Mouse (Mus musculus) kidney, postnatal 36 days (tissue): Measurements from ENCODE around the gene Cfap46.
A peak's percentile ranks its signal among the peaks of the same experiment; 100 is the strongest.
"Not testable (repeated sequence)": the region's sequence is repeated elsewhere in the genome, so short reads cannot be mapped to it uniquely, and the experiment has no call there.

Experiments
- DNase-seq, 2 experiments: peaks; one replicate each; pipeline ENCODE4 v3.0.0; 2021 to 2022; ENCODE audit warnings: mixed read lengths in 2 of 2

Cfap46 gene

DNA sequence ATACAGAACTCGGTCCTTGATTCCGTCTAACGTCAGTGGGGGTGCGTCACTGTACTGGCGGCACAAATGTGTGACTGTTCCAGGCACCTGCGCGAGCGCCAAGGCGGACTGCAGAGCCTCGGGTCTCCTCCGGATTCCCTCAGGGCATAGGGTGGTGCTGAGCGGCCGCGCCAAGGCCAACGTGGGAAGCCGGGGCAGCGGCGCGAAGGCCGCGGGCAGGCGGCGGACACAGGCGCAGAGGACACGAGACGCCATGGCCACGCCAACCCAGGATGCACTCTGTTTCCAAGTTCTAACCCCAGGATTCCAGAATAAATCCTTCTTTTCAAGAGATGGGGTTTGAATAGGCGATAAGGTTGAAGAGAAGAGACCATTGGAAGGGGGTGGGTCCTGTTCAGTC, 23.7 kb downstream of the Cfap46 start:
- DNase-seq, result not testable (repeated sequence)

DNA sequence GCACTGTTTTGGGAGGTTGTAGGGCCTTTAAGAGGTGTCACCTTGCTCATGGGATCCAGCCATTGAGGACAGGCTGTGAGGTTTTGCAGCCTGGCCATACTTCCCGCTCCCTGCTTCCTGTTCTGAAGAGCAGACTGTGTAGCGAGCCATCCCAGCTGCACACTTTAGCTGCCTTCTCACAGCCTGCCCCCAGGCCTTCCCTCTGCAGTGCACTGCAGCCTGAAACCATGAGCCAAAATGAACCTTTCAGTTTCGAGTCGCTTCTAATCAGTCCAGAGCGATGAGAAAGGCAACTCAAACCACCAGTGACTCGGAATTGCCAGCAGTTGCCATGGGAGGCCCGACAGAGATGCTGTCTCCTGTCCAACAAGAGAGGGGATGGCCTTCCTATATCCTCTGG, 33.9 kb downstream of the Cfap46 start:
- no peak for DNase-seq

DNA sequence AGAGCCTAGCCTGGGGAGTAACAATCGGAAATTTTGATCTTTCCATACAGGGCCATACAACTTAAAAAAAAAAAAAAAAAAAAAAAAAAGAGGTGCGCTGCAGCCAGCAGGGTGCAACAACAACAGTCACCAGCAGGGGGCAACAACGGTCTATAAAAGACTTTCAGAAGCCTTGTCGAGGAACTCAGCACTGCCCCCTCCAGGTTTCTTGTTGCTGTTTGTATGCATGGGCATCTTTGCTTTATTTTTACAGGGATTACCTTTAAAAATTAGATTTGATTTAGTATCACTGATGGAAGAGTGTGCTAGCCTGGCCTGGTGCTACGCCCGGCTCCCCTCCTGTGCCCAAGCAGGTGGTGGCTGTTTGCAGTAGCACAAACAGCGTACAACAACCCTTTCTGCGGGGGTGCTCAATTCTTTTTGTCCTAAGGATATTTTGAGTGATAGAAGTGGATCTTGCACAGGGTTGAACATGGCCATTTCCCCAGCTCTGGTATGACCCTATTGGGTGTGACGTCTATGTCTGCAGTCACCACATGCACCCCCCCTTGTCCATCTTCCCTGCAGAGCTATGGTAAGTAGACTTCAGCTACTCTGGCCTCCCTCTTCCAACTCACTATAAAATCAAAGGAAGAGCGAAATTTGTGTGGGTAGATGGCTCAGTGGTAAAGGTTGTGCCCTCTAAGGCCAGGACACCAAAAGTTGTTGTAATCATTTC, 35.4 kb downstream of the Cfap46 start:
- DNase-seq, result peak; percentile 92 to 99

DNA sequence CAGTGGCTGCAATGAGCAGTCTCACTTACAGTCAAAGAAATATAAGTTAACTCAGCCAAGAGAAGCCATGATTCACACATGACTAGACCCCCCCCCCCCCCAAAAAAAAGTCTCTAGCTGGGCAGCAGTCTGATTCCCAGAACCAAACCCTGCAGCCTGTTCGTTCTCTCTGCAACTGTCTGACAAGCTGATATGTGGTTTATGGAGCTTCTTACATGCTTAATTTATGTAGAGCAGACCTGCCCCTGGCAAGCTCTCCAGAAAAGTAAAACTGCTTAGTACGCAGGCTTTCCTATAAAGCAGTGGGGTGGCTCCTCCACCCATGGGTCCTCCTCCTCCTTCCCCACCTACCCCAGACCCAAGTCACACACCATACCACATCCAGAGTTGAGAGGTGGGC, 50.2 kb downstream of the Cfap46 start:
- DNase-seq, result no peak

DNA sequence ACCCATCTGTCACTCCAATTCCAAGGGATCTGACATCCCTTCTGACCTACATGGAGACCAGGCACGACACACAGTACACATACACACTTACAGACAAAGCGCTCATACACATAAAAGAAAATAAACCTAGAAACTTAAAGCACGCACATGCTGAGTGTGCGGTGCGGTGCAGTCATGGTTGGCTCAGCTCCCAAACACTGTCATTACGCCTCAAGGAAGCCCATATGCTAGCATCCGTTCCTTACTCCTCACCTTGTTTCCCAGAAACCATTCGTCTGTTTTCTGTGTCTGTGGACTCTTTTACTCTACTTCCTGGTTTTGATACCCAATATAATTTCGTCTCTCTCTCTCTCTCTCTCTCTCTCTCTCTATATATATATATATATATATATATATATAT, 58.5 kb downstream of the Cfap46 start:
- no peak for DNase-seq

DNA sequence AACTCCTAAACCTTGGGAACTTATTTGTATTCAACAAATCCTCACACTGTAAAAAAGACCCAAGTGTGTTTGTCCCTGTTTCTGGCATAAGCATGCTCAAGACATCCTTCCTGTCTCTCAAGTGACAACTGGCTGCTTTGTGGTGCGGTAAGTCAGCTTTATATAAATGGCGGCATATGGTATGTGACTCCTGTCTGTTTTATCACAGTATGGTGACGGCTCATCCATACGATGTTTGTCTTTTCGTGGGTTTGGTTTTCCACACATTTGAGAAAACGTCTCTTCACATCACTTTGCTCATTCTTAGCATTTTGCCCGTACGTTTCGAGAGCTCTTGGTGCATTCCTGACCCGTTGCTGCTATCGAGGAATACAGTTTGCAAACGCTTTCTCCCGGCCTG, 61.0 kb downstream of the Cfap46 start:
- DNase-seq, result no peak

DNA sequence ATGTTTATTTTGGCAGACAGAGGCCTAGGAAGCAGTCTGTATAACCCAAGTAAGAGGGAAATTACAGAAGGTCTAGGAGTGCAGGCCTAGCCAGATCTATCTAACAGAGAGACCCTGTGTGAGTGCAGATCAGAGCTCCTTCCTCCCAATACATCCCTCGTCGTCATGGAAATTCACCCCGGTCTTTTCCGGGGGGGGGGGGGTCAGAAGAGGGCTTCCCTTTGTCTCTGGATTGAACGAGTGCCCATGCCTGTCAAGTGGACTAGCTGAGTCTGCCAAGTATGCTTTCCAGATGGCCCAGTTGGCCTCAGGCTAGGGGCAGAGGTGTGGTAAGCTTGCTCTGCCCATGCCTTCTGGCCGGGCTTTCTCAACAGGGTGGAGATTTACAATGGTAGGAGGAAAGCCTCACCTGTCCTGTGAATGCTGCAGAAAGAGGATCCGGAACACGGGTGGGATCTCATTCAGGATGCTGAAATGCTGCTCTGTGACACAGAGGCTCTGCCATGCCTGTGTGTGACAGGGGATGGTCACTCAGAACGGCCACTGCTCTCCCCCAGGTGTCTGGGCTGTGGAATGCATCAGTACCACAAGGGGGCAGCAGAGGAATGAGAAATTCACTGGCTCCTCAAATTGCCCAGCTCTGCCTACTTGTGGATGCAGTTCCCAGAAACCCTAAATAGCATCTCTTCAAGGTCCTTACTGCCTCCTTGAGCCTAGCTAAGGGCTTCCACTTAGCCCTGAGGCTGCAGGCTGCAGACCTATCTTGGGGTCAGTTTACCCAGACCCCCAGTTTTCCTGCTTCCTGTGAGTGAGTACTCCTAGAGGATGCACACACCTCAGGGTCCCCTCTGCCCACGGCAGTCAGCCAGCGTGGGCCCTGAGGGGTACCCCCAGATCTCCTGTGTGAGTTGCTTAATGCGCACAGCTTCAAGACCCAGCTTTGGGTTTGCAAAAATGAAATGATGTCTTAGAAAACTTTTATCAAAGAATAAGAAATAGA, 67.5 kb downstream of the Cfap46 start:
- DNase-seq, result peak; percentile 41 to 76

DNA sequence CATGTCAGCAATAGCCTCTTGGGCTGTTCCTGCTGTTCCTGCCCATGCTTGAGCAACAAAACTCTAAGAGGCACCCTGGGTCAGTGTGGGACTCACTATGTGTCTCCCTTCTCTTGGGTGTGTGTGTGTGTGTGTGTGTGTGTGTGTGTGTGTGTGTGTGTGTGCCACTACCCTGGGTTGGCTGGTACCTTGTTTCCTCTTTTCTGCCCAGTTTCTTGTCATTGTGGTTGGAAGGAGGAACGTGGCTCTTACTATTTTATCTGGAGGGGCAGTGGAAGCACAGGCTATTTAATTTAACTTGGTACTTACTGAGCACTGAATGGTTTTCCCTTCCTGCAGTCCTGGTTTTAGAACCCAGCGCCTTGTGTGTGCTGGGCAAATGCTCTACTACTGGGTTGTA, 73.3 kb downstream of the Cfap46 start:
- DNase-seq, result no peak

DNA sequence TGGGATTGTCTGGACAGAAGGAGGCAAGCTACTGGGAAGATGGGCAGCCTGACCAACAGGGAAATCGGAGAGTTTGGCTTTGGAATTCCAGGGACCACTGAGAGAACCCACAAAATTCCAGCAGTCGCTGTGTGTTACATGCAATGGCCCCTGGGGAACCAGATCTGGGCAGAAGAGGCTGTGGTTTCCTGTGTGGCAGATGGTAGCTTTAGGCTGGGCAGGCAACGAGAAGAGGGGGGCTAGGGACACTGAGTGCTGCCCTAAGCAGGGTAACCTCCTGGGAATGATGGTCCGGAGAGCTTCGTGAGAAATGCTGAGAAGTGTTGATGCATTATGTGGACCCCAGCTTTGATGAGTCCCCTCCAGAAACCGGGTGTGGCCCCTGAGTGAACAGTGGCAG, 87.8 kb downstream of the Cfap46 start:
- no peak for DNase-seq

DNA sequence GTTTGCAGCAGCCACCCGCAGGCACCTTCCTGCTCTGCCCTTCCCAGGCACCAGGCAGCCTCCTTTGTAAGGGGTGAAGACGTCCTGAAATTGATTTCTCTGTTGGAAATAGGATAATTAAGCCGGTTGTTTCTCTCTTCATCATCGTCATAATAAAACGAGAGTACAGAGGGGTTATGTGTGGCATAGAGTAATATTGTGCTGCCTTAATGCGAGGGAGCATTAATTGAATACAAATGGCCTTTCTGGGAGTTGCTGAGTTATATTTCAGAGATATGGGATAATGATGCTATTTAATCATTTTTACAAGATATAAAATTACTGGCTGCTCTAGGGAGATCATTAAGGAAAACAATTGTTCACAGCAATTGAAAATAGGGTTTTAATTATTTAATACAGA, 88.3 kb downstream of the Cfap46 start:
- DNase-seq, result no peak

DNA sequence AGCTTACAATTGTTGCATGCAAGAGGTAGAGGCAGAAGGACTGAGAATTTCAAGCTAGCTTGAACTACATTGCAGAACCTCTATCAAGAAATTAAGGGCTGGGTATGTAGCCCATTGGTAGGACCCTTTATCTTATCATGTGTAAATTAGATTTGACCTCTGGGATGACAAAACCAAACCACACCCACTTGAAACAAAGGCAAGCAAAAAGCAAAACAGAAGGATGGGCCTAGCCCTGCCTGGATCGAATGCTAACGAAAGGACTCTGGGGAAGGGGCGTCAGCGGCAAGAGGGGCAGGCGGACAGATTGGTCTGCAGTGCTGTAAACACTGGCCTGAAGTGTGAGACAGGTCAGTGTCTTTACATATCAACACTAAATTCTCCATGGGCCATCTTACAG, 92.3 kb downstream of the Cfap46 start:
- no peak for DNase-seq

DNA sequence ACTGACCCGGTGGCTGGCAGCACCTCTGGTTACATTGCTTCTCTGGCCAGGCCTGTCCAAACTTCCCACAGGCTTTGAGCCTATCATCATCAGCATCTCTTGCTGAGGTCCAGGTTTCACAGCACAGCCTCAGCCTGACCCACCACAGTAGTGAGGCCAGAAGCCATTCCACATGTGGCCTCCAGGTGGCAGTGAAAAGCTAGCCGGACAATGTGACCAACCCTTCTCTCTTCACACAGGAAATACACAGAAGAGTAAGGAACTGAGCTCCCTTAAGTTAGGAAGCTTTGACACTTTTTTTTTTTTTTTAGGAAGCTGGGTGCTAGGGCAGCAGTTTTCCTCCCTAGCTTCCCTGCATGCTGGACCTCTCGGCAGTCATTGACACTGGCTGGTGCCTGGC, 93.3 kb downstream of the Cfap46 start:
- DNase-seq, result peak; percentile 35 to 69

DNA sequence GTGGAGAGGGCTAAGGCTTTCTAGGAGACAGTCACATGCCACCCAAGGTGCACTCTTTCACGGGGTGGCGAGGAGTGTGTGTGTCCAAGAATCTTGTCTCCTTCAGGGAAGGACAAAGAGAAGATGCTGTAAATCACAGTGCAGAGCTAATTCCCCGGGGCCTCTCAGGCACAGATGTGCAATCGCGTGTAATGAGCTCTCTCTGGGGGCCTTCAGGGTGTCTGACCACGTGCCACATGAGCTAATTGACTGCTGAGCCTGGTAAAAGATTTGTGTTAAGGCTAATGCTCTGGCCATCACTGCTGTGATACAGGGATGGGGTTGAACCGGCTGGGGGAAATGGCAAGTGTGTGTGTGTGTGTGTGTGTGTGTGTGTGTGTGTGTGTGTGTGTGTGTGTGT, 95.7 kb downstream of the Cfap46 start:
- no peak for DNase-seq

DNA sequence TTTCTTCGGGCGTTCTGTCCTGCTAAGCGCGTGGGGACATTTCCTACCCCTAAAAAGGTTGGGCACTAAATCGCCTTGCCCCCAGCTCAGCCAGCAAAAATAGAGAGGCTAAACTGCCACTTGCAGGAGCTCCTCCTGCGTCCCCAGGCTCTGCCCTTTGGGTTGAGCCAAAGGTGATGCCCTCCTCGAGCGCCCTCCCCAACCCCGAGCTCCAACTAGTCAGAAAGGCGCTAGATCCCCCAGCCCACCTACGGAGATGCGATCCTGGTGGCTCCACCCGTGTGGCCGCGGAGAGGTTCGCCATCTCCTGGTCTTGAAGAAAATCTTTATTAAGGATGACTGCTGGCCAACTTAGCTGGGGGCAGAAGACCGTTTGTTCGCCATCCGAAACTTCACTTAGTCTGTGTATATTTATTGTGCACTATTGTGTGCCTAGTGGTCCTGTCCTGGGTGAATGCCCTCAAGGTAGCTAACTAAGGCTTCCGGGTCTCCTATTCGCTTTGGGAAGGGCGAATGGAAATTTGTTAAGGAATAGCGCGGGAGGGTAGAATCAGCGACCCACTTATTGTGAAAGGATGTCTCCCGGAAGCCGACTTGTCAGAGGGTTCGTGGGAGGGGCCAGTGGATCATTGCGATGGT, 98.3 kb downstream of the Cfap46 start:
- DNase-seq, result peak in 1 of 2 experiments; percentile 5

DNA sequence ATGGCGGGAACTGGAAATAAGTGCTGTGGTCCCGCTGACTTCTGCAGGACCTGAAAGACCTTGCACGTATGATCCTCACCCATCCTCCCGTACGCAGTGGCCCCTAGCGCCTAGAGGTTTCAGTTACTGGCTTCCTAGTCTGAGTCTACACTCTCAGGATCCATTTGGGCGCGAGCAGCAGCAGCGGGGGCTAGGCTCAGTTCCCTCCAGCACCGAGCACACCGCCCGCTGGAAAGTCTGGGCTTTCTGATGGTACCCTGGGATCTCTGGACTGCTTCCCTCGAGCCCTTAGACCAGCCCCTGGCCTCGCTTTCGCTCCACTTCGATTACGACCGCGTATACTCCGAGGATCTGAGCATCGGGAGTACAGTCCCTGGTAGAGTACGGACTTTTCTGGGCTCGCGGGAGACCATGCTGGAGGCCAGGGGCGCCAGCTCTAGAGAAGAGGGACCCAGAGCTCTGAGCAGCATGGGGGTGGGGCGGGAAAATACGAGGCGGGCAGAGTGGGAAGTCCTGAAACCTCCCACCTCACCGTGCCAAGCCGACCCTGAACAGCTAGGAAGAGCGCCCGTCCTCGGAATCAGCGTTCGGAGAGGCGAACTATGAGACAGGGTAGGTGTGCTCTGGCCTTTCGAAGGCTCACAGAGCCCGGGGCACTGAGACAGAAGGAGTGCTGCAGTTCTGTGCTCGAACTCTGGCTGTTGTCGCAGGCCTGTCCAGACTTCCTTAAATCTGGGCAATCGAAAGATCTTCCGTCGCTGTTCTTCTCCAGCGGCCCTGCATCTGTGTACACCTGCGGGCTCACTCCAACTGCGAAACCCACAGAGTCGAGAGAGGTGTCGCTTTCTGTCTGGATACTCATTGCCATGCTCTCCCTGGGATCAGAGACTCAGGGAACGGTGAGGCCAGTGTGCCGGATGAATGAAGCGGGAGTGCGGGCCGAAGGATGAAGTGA, 99.1 kb downstream of the Cfap46 start:
- peak in 1 of 2 experiments; percentile 13 for DNase-seq

DNA sequence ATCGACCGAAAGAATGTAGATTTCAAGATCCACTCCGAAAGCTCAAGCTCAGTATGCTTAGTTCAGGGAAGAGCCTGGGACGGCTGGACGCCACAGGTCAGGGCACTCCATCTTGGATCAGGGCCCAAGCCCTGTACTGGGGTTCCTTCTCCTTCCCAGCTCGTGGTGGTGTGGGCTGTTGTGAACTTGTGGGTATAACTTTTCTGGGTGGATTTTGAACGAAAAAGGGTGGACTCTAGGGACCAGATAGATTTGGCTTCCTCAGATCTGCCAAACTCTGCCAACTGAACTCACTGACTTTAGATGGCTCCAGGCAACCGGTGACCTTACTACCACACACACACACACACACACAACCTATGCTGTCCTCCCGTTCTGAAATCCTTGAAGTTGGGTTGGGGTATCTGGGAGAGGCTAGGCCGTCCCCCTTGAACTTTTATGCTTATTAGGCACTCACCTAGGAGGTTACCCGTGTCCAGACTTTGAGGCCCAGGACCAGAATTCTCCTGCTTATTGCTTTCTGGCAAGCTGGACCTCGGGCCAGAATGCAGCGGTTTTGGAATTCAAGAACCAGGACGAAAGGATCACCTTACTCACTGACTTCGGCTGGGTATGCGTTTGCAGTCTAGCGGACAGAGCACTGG, 100.4 kb downstream of the Cfap46 start:
- no peak for DNase-seq

DNA sequence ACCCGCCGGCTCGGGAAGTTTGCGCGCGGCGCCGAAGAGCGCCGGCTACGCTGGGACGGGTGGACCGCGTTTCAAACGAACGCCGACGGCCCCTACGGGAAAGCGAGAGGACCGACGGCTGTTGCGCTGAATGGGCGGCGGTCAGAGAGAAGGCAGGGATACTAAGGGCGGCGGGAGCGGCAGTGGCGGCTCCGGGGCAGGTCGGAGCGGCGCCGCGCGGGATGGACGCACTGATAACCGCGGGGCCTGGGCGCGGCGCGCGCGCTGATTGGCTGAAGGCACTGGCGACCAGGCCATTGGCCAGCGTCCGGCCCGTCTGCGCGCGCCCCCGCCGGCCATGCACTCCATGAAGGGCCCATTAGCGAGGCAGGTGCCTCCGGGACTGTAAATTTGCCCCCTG, 101.0 kb downstream of the Cfap46 start, which contains the start of gene Nkx6-2:
Nkx6-2 (minus strand) TSS at position 203 of the 400 bp plus-strand sequence.
- peak; percentile 20 to 62 for DNase-seq

DNA sequence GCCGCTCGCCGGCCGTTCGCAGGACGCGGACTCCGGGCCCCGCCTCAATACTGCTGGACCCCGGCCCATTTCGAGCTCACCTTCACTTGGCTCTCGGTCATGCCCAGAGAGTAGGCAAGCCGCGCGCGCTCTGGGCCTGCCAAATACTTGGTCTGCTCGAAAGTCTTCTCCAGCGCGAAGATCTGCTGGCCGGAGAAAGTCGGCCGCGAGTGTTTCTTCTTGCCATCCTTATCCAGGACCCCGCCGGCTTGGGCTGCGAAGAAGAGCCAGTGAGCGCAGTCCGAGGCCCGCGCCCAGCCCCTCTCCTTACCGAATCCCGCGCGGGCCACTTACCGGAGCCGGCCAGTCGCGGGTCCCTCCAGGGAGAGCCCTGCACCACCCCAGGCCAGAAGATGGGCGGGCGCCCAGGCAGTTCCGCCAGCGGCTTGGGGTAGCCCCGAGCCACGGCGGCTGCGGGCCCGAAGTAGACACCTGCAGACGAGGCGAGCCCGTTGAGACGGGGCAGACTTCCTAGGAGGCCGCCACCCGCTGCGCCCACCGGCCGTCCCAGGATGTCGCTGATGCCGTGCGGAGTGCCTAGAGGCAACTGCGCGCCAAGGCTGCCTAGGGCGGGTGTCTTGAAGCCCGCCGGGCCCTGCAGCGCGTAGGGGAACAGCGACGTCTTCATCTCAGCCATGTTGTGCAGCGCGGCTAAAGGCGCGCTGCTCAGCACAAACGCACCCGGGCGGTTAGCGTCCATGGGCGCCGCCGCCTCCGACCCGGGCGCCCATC, 101.6 kb downstream of the Cfap46 start:
- DNase-seq, result peak in 1 of 2 experiments; percentile 21

DNA sequence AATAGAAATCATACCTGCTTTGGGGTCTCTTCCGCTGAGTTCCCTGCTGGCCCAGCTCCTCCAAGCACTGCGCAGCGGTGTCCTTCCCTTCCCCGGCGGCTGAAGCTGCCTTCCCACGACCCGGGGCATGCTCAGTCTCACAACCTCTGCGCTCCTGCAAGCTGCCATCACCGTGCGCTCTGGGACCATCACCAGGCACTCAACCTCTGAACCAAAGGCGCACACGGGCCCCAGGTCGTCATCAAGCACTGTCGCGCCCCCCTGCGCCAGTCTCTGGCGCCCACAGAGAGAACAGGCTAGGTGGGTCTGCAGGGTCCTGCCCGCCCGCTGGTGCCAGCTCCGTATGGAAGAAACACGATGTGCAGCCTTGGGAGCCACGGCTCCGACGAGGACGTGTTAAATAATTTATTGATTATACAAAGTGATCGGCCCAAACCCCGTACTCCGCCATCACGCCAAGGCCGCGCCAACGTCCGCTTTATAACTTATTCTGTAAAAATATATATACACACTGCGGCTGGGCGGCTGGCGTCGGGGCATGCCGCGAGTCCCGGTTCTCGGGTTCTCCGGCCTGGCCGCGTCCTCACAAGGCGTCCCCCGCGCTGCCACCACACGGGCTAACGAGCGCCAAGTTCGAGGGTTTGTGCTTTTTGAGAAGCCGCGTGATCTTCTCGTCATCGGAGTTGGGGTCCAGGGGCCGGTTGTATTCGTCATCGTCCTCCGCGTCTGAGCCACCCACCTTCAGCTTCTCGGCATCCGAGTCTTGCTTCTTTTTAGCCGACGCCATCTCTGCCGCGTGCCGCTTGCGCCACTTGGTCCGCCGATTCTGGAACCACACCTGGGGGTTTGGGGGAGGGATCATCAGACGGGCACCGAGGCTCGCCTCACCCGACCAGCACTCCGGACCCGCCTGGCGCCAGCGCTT, 102.5 kb downstream of the Cfap46 start:
- DNase-seq, result peak in 1 of 2 experiments; percentile 16
